15 mouse cellular contexts compared by ENCODE assay signal in genomic region chr4:69761841-69762240, GRCm38 (mm10).
"Had no signal": no experiment of that assay in that cellular context is flagged by ENCODE, and none has a peak within 500 bp of the region (broad histone marks: within the 10 kb centered on the region; RNA-seq: fewer than 3 reads in every experiment).

No protein-coding gene starts in this region.

- H3K36me3 ChIP-seq: limb, embryonic 10.5 days; liver, embryonic 15.5 days; midbrain, embryonic 13.5 days; neural tube, embryonic 15.5 days; stomach, embryonic 15.5 days had no signal

- H3K9me3 ChIP-seq: limb, embryonic 10.5 days; liver, embryonic 15.5 days; midbrain, embryonic 13.5 days; neural tube, embryonic 15.5 days; stomach, embryonic 15.5 days had no signal

- H3K4me3 ChIP-seq: limb, embryonic 10.5 days; liver, embryonic 15.5 days; midbrain, embryonic 13.5 days; myocyte; neural tube, embryonic 15.5 days; stomach, embryonic 15.5 days had no signal

- H3K4me1 ChIP-seq: limb, embryonic 10.5 days; liver, embryonic 15.5 days; midbrain, embryonic 13.5 days; neural tube, embryonic 15.5 days; stomach, embryonic 15.5 days had no signal

- ATAC-seq: hindbrain, postnatal 0 days; lung, postnatal 0 days; midbrain, embryonic 13.5 days had no signal

- H3K4me2 ChIP-seq: liver, embryonic 11.5 days; liver, embryonic 15.5 days; midbrain, embryonic 13.5 days; neural tube, embryonic 15.5 days; stomach, embryonic 15.5 days had no signal

- DNase-seq: kidney, adult 18-20 months; kidney, postnatal 10 days; layer of hippocampus, postnatal 36 days; lung, adult 2 months; lung, postnatal 36 days; thymus, postnatal 14 days had no signal

- H3K9ac ChIP-seq: liver, embryonic 15.5 days; midbrain, embryonic 13.5 days; neural tube, embryonic 15.5 days; stomach, embryonic 15.5 days had no signal

- H3K27ac ChIP-seq: hindbrain, postnatal 0 days; limb, embryonic 10.5 days; liver, embryonic 15.5 days; midbrain, embryonic 13.5 days; neural tube, embryonic 15.5 days; stomach, embryonic 15.5 days had no signal

- H3K27me3 ChIP-seq: liver, embryonic 15.5 days; midbrain, embryonic 13.5 days; neural tube, embryonic 15.5 days; stomach, embryonic 15.5 days had no signal
